Mouse (Mus musculus) MEL (cell line): Measurements from ENCODE around the gene Rfc4. TPM values are rescaled to one million over a fixed set of nuclear protein-coding genes. Genes with fewer than 3 reads are reported as not detected.
"Not testable (repeated sequence)": the region's sequence is repeated elsewhere in the genome, so short reads cannot be mapped to it uniquely, and the experiment has no call there.

Experiments used
- DNase-seq: peaks from one replicate; pipeline ENCODE4 v3.0.0; 2011; ENCODE audit warnings: low read depth, low spot score
- H3K27ac ChIP-seq: 2 replicates; pipeline ENCODE4 v1.5.1; 2012; ENCODE audit warnings: low read depth, mild to moderate bottlenecking, control low read depth, low read length, moderate library complexity; ENCODE audit not compliant: control insufficient read depth
- H3K27me3 ChIP-seq, 2 experiments: fragments of 150-350 bp in 1 of 2; sonication (generic) in 1 of 2; 2 replicates each; pipeline ENCODE4 v1.6.1; 2012; ENCODE audit warnings: low read length in 2 of 2, mild to moderate bottlenecking in 2 of 2, improper control_type of control experiment in 1 of 2, moderate library complexity in 1 of 2; ENCODE audit not compliant: insufficient read depth in 2 of 2, control insufficient read depth in 1 of 2
- H3K36me3 ChIP-seq, 2 experiments: 2 replicates each; pipeline ENCODE4 v1.6.1; 2012 to 2014; ENCODE audit warnings: low read length in 2 of 2, improper control_type of control experiment in 1 of 2, inconsistent platforms in 1 of 2, mild to moderate bottlenecking in 1 of 2; ENCODE audit not compliant: insufficient read depth in 2 of 2, control insufficient read depth in 1 of 2
- H3K4me1 ChIP-seq, 2 experiments: fragments of 150-350 bp in 1 of 2; sonication (generic) in 1 of 2; 2 replicates each; pipeline ENCODE4 v1.6.1; 2012; ENCODE audit warnings: low read length in 2 of 2, improper control_type of control experiment in 1 of 2, mild to moderate bottlenecking in 1 of 2; ENCODE audit not compliant: insufficient read depth in 2 of 2, control insufficient read depth in 1 of 2
- H3K4me3 ChIP-seq, 2 experiments: fragments of 150-350 bp in 1 of 2; sonication (generic) in 1 of 2; 2 replicates each; pipeline ENCODE4 v1.5.1; 2012; ENCODE audit warnings: low read depth in 2 of 2, low read length in 2 of 2, mild to moderate bottlenecking in 2 of 2, moderate library complexity in 2 of 2, control low read depth in 1 of 2, improper control_type of control experiment in 1 of 2; ENCODE audit not compliant: control insufficient read depth in 1 of 2, insufficient read depth in 1 of 2
- H3K79me2 ChIP-seq: 2 replicates; pipeline ENCODE4 v1.6.1; 2012; ENCODE audit warnings: mild to moderate bottlenecking, low read length, moderate library complexity; ENCODE audit not compliant: control insufficient read depth, poor library complexity, insufficient read depth
- H3K9ac ChIP-seq: 2 replicates; pipeline ENCODE4 v1.6.1; 2012; ENCODE audit warnings: low read depth, mild to moderate bottlenecking, control low read depth, low read length, moderate library complexity; ENCODE audit not compliant: control insufficient read depth, poor library complexity, severe bottlenecking
- H3K9me3 ChIP-seq: fragments of 150-350 bp; sonication (generic); replicated peaks from 2 replicates; pipeline ENCODE4 v1.6.1; 2012; ENCODE audit warnings: mild to moderate bottlenecking, low read length, improper control_type of control experiment, moderate library complexity; ENCODE audit not compliant: insufficient read depth
- CTCF ChIP-seq, 3 experiments: IDR thresholded peaks in 2 of 3; conservative IDR thresholded peaks in 1 of 3; 2 replicates each; pipeline ENCODE4 v1.5.1; 2011 to 2012; ENCODE audit warnings: low read length in 3 of 3, low read depth in 2 of 3, mild to moderate bottlenecking in 2 of 3, improper control_type of control experiment in 1 of 3, inconsistent platforms in 1 of 3, mixed read lengths in 1 of 3, moderate library complexity in 1 of 3; ENCODE audit not compliant: control insufficient read depth in 1 of 3, insufficient read depth in 1 of 3, poor library complexity in 1 of 3, severe bottlenecking in 1 of 3
- RAD21 ChIP-seq: IDR thresholded peaks from 2 replicates; pipeline ENCODE4 v1.6.1; 2011; ENCODE audit warnings: mild to moderate bottlenecking, low read depth, low read length, improper control_type of control experiment
- RCOR1 ChIP-seq: IDR thresholded peaks from 2 replicates; pipeline ENCODE4 v1.6.1; 2012; ENCODE audit warnings: low read depth, mild to moderate bottlenecking, inconsistent platforms, low read length, improper control_type of control experiment
- SMC3 ChIP-seq: IDR thresholded peaks from 2 replicates; pipeline ENCODE4 v1.6.1; 2011; ENCODE audit warnings: low read depth, low read length, improper control_type of control experiment
- ZC3H11A ChIP-seq: IDR thresholded peaks from 2 replicates; pipeline ENCODE4 v1.6.1; 2012; ENCODE audit warnings: low read depth, mild to moderate bottlenecking, inconsistent platforms, low read length, improper control_type of control experiment
- polyA plus RNA-seq, 2 experiments: library from polyadenylated mRNA; stranded (reverse) in 1 of 2; unstranded in 1 of 2; fragments of >175 nt in 1 of 2; fragments of >200 nt in 1 of 2; gene quantifications; 2 replicates each; pipeline versions ENCODE4 v1.2.1 to v1.2.4; 2012; ENCODE audit warnings: low replicate concordance in 2 of 2, low read depth in 1 of 2; ENCODE audit not compliant: insufficient read length in 2 of 2, insufficient read depth in 1 of 2, missing spikeins in 1 of 2
- total RNA-seq: library from RNA; depleted of rRNA; stranded (reverse); fragments of 300-350 nt; gene quantifications from 2 replicates; pipeline ENCODE4 v1.2.3, GENCODE M21; 2012; rRNA removed

Rfc4 gene
- total and polyA plus RNA-seq, 3 experiments, result 52.1 to 93.2 TPM; not detected in 1

DNA sequence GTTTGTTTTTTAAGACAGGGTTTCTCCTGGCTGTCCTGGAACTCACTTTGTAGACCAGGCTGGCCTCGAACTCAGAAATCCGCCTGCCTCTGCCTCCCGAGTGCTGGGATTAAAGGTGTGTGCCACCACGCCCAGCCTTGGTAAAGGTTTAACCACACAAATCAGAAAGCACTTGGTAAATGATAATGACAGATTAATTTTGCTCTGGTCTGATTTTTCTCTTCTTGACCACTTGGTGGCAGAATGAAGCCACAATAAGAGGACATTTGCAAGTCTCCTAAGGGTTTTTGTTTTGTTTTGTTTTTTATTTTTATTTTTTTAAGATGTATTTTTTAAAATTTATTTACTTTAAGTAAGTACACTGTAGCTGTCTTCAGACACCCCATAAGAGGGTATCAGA, 39.8 kb downstream of the Rfc4 start:
- H3K36me3 ChIP-seq, H3K9me3 ChIP-seq, H3K9ac ChIP-seq, H3K4me3 ChIP-seq, H3K27ac ChIP-seq, H3K4me1 ChIP-seq, H3K79me2 ChIP-seq, H3K27me3 ChIP-seq: not testable (repeated sequence)
- TF ChIP-seq RCOR1 (peak; percentile 66), SMC3 (peak; percentile 54), CTCF (IDR thresholded peaks at IDR 0.05 in 2 of 3, conservative IDR thresholded peaks at IDR 0.05 in 1 of 3; ENCODE audit: control insufficient read depth in 1 of 3, insufficient read depth in 1 of 3, low read depth in 2 of 3, low read length in 3 of 3, poor library complexity in 1 of 3, severe bottlenecking in 1 of 3) (peak in 1 of 3 experiments; percentile 54; a peak in 2 of 6 replicates), RAD21 (peak; percentile 71), ZC3H11A (peak; percentile 57)
- DNase-seq, result peak; percentile 39

DNA sequence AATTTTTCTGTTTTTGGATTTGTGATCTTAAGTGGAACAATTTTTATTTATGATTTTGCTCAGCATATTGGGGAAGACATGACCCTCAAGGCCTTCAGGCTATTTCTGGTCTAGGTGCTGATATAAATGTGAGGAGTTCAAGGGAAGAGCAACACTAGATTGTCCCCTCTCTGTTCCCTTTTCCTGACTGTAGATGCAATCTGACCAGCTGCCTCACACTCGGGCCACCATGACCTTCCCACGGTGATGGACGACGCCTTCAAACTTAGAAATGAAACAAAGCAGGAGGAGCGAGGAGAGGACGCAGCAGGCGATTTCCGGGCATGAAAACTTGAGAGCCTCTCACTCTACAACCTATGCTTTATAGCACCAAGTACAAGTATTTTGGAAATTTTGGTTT, 40.4 kb downstream of the Rfc4 start:
- not testable (repeated sequence) for H3K4me1 ChIP-seq, H3K9ac ChIP-seq, H3K9me3 ChIP-seq, H3K27me3 ChIP-seq, H3K4me3 ChIP-seq, DNase-seq, H3K27ac ChIP-seq, H3K36me3 ChIP-seq, H3K79me2 ChIP-seq

DNA sequence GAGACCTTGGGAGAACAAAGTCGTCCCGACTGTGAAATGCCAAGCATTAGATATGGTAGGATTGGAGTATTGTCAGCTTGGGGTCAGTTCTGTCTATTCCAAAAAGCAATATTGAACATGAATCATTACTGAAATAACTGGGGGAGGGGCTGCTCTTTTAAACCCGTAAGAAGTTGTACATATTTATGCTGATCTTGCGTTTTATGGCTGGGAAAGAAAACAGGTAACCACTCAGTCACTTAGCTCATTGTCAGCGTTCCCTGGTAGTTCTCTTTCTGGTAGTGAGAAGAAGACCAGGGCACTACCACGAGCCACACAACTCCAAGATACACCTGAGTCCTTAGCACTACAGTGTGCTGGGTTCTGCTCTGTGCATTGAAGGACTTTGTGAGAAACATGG, 50.0 kb downstream of the Rfc4 start:
- not testable (repeated sequence) for H3K79me2 ChIP-seq, H3K9me3 ChIP-seq, H3K27ac ChIP-seq, H3K4me1 ChIP-seq, H3K36me3 ChIP-seq, H3K27me3 ChIP-seq, DNase-seq, H3K4me3 ChIP-seq, H3K9ac ChIP-seq

Other genes starting within 250 kb of the Rfc4 start
- 0.16 TPM in 1 of 2 replicates, not detected in the other for gene Ahsg, start 236.5 kb downstream of the Rfc4 start, total RNA-seq
- gene Ahsg, start 236.5 kb downstream of the Rfc4 start, polyA plus RNA-seq, result under 1 TPM in 1 of 2 experiments, not detected in 1; 0.13 TPM
- gene Fetub, start 209.4 kb downstream of the Rfc4 start, total RNA-seq, result 0.26 TPM in 1 of 2 replicates, not detected in the other
- gene Fetub, start 209.4 kb downstream of the Rfc4 start, polyA plus RNA-seq, result under 1 TPM in 1 of 2 experiments, not detected in 1; 0.96 TPM
- not detected in 2 replicates for gene Hrg, start 176.7 kb downstream of the Rfc4 start, total RNA-seq
- gene Hrg, start 176.7 kb downstream of the Rfc4 start, polyA plus RNA-seq, result not detected
- gene Kng2, start 98.3 kb downstream of the Rfc4 start, total RNA-seq, result not detected in 2 replicates
- not detected for gene Kng2, start 98.3 kb downstream of the Rfc4 start, polyA plus RNA-seq
- gene Kng1, start 69.9 kb downstream of the Rfc4 start, total RNA-seq, result not detected in 2 replicates
- not detected for gene Kng1, start 69.9 kb downstream of the Rfc4 start, polyA plus RNA-seq
- gene Eif4a2, start 20.3 kb downstream of the Rfc4 start, total RNA-seq, result 252 and 290 TPM in 2 replicates
- 1,000 to 10,000 TPM in 1 of 2 experiments, 100 to 1,000 TPM in 1; 248 to 2,083 TPM for gene Eif4a2, start 20.3 kb downstream of the Rfc4 start, polyA plus RNA-seq
- gene Adipoq, start 18.8 kb upstream of the Rfc4 start, total RNA-seq, result not detected in 2 replicates
- not detected for gene Adipoq, start 18.8 kb upstream of the Rfc4 start, polyA plus RNA-seq
- gene St6gal1, start 97.0 kb upstream of the Rfc4 start, total RNA-seq, result not detected in 2 replicates
- not detected for gene St6gal1, start 97.0 kb upstream of the Rfc4 start, polyA plus RNA-seq